Comparison of ENCODE assay signal across 8 mouse cellular contexts in the genomic region with DNA sequence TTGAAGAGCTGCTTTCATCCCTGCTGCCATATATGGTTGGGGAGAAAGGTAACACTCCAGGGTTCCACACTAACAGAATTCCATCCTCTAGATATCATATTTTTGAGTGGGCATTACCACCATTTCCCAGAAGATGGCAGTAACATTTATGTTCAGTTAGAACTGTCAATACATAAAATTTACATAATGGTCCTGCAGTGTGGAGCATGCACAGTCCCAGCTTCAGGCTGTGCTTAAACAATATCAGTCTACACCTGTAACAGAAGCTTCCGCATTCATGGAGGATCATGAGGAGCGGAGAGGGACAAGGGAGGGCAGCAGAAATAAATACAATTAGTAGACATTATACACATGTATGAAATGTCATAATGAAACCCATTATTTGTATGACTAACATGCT.
A peak's percentile ranks its signal among the peaks of the same experiment; 100 is the strongest.
DNase-seq lines count a peak whose midpoint lies in the region; ATAC-seq lines count a peak whose summit lies in the region.
"Had no signal": no experiment of that assay in that cellular context is flagged by ENCODE, and none has a peak within 500 bp of the region (broad histone marks: within the 10 kb centered on the region; RNA-seq: fewer than 3 reads in every experiment).

No protein-coding gene starts in this region.

- H3K9me3 ChIP-seq in embryonic facial prominence, embryonic 14.5 days (ENCODE audit: control insufficient read depth, low read length) = no peaks in the 10 kb centered on the region
- no peaks in the 10 kb centered on the region for H3K9me3 ChIP-seq in midbrain, embryonic 15.5 days
- H3K9me3 ChIP-seq: heart, embryonic 13.5 days had no signal

- no peak overlapping the region for H3K4me3 ChIP-seq in embryonic facial prominence, embryonic 14.5 days (ENCODE audit: low read depth, low read length)
- H3K4me3 ChIP-seq in midbrain, embryonic 15.5 days = no peak overlapping the region
- H3K4me3 ChIP-seq: heart, embryonic 13.5 days had no signal

- H3K27ac ChIP-seq in embryonic facial prominence, embryonic 14.5 days (replicated peaks; ENCODE audit: low read depth, low read length) = no peak overlapping the region
- H3K27ac ChIP-seq in midbrain, embryonic 15.5 days = no peak overlapping the region
- H3K27ac ChIP-seq: heart, embryonic 13.5 days had no signal

- no peaks in the 10 kb centered on the region for H3K27me3 ChIP-seq in embryonic facial prominence, embryonic 14.5 days (replicated peaks; ENCODE audit: control insufficient read depth, insufficient read depth, low read length)
- no peaks in the 10 kb centered on the region for H3K27me3 ChIP-seq in midbrain, embryonic 15.5 days (replicated peaks)
- H3K27me3 ChIP-seq: heart, embryonic 13.5 days had no signal

- peak; percentile 33 to 48 for DNase-seq in left cerebral cortex, postnatal 14 days (ENCODE audit: low spot score in 2 of 2)
- no peak for DNase-seq in left cerebral cortex, adult 8-10 months (ENCODE audit: low spot score in 2 of 2)
- DNase-seq in MN1 (ENCODE audit: low spot score) = peak; percentile 6
- DNase-seq in embryonic facial prominence, embryonic 14.5 days (ENCODE audit: low spot score) = peak; percentile 14
- no peak for DNase-seq in gastrocnemius, adult 18-20 months (ENCODE audit: low spot score)

- no peak for ATAC-seq in embryonic facial prominence, embryonic 14.5 days (ENCODE audit: low read depth)
- ATAC-seq in midbrain, embryonic 15.5 days (replicated peaks) = peak; percentile 75
- no peak for ATAC-seq in megakaryocyte-erythroid progenitor cell, adult 5-6 weeks (replicated peaks; ENCODE audit: low FRiP score, low TSS enrichment, poor library complexity, severe bottlenecking)

- 87% methylated on average over 2 of the region's 2 CpGs for WGBS in embryonic facial prominence, embryonic 14.5 days
- 87% methylated on average over 2 of the region's 2 CpGs for WGBS in midbrain, embryonic 15.5 days

- no peaks in the 10 kb centered on the region for H3K36me3 ChIP-seq in embryonic facial prominence, embryonic 14.5 days (ENCODE audit: control insufficient read depth, insufficient read depth, low read length)
- H3K36me3 ChIP-seq in midbrain, embryonic 15.5 days (replicated peaks) = no peaks in the 10 kb centered on the region
- H3K36me3 ChIP-seq: heart, embryonic 13.5 days had no signal

- H3K4me1 ChIP-seq in embryonic facial prominence, embryonic 14.5 days (ENCODE audit: control insufficient read depth, insufficient read depth, low read length) = no peaks in the 10 kb centered on the region
- H3K4me1 ChIP-seq in midbrain, embryonic 15.5 days = no peaks in the 10 kb centered on the region
- H3K4me1 ChIP-seq: heart, embryonic 13.5 days had no signal

- no peak overlapping the region for H3K4me2 ChIP-seq in embryonic facial prominence, embryonic 14.5 days (ENCODE audit: low read depth, low read length)
- no peak overlapping the region for H3K4me2 ChIP-seq in midbrain, embryonic 15.5 days
- H3K4me2 ChIP-seq: heart, embryonic 13.5 days had no signal

- no peak overlapping the region for H3K9ac ChIP-seq in embryonic facial prominence, embryonic 14.5 days (ENCODE audit: low read depth, low read length)
- no peak overlapping the region for H3K9ac ChIP-seq in midbrain, embryonic 15.5 days
- H3K9ac ChIP-seq: heart, embryonic 13.5 days had no signal

- intact Hi-C loops in left cerebral cortex, postnatal 14 days (cut with DNase I) = loop anchor here (5.0 to 10.0 kb wide), 2 partner anchors 123 to 405 kb away; no protein-coding TSS in a partner anchor

Comparison
In these comparisons a context has a peak if more than half of its experiments do, and no peak if none do; other contexts are left out.
1. DNase-seq: peak in left cerebral cortex, postnatal 14 days (2 of 2), MN1 (single experiment) and embryonic facial prominence, embryonic 14.5 days (single experiment); none in left cerebral cortex, adult 8-10 months (0 of 2) and gastrocnemius, adult 18-20 months (single experiment).